Mouse (Mus musculus) CD4-positive, CD25-positive, alpha-beta regulatory T cell, adult 2 months (primary cell): ENCODE results near the gene Fignl1.
A peak's percentile ranks its signal among the peaks of the same experiment; 100 is the strongest.

Source experiments
- DNase-seq: peaks from one replicate; pipeline ENCODE4 v3.0.0-alpha.2; 2012; ENCODE audit warnings: low read depth, low spot score

The Fignl1 gene

DNA sequence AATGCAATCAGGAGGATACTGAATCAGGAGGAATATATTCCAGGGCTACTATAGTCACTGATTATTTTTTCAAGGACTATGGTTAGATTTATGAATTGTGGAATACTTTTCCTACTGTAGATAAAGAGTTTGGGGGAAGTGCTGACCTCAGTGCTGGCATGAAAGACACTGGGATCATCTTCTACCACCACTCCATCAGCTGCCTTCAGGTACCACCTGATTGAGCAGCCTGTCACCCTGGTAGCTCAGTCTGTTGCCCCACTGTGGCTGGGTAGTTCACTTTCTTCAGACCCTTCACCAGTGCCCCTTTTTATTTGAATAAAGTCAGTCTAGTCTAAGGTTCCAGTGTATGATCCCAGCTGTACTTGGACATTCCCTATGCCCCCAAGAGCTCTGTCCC, 42.0 kb downstream of the Fignl1 start:
- DNase-seq, result no peak

DNA sequence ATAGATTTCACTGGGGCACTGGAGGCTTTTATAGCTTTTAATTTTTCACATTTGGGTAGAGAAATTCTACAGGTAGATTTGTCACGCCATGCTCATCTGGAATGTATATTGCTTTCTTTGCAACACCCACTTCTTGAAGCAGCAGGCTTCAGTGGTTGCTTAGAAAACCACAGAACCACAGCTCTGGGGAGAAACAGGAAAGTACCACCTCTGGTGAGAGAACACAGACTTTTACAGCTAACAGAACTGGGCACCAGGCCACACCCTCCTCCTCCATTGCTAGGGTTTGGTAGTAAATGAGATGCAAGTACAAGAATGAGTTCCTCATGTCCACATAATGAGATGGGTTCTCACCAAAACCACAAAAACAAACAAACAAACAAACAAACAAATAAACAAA, 42.7 kb downstream of the Fignl1 start:
- peak; percentile 85 for DNase-seq

DNA sequence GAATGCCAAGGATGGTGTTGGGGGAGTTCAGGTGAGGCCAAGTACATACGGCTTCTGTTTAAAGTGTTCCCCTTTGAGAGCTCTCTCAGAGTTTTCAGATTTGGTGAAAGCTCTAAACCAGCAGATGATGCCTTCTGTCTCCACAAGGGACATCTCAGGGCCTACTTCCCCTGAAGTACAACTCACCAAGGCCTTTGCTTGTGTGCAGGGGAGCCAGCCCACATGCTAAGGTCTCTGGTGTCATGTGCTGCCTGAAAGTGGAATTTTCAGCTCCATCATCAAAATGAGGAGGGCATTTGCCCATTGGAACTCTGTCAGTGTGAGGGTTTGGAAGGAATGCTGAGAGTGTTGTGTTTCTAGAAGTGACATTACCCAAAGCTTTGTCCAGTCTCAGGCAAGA, 43.3 kb downstream of the Fignl1 start:
- DNase-seq, result peak; percentile 48

DNA sequence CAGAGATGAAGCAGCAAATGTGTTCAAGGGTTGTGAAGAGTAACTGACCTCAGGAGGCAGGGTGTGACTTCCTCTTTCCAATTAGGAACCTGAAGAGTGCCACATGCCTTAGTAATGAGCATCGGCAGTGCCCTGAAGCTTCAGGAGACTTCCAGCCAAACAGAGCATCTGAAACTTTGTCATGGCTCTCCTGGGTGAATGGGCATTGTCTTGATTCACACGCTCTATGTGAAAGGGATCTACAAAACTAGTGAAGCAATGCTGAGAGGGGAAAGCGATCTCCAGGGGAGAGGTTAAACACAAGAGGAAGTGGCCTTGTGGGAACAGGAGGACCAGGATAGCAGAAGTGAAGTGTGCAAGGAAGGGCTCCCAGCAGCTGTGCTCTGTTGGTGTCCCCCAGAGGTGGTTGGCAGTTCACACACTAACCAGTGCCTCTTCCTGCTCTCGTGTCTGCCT, 45.5 kb downstream of the Fignl1 start:
- DNase-seq, result peak; percentile 30

- DNase-seq, result no peak
These were observed 49.9 kb downstream of the Fignl1 start for GRCm38 (mm10) chr11:11758883-11759282.

GRCm38 (mm10) chr11:11758121-11758520, 50.6 kb downstream of the Fignl1 start:
- DNase-seq, result no peak

GRCm38 (mm10) chr11:11752859-11753258, 55.9 kb downstream of the Fignl1 start:
- DNase-seq, result no peak

GRCm38 (mm10) chr11:11751091-11751490, 57.7 kb downstream of the Fignl1 start:
- no peak for DNase-seq

- DNase-seq, result no peak
These were observed 64.5 kb downstream of the Fignl1 start for GRCm38 (mm10) chr11:11744222-11744621.

DNA sequence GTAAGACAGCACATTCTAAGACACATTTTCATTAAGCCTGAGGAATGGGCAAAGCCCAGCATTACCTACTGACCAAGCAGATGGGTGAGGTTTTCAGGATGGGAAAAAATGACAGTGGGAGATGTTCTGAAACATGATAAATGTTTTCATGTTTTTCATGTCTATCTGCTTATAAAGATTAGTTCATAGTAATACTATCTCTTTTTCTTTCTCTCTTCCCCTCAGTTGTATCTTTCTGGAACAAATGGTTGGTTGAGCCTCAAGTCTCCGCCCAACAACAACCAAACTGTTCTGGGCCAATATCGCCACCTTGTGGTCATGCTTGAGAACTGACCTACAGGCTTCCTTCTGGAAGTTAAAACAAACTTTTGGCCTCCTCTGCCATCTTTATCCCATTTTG, 66.1 kb downstream of the Fignl1 start:
- peak; percentile 91 for DNase-seq

GRCm38 (mm10) chr11:11741574-11741973, 67.2 kb downstream of the Fignl1 start:
- peak; percentile 64 for DNase-seq

DNA sequence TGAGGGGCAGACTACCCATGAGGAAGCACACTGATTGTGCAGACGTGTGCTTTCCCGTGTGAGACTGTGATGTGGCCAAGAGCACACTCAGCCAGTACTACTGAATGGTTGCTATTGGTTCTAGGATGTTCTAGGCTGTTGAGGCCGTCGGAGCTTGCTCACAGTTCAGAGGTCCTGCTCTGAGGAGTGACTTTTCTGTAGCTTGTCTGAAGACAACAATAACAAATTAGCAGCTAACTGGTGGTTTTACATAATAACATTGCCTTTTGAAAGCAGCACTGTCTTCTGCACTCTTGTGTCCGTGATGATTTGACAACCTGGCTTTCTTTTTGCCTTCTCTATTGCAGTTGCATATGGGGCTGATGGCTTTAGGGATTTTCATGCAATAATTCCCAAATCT, 68.2 kb downstream of the Fignl1 start:
- DNase-seq, result peak; percentile 52

GRCm38 (mm10) chr11:11739054-11739453, 69.7 kb downstream of the Fignl1 start:
- no peak for DNase-seq

DNA sequence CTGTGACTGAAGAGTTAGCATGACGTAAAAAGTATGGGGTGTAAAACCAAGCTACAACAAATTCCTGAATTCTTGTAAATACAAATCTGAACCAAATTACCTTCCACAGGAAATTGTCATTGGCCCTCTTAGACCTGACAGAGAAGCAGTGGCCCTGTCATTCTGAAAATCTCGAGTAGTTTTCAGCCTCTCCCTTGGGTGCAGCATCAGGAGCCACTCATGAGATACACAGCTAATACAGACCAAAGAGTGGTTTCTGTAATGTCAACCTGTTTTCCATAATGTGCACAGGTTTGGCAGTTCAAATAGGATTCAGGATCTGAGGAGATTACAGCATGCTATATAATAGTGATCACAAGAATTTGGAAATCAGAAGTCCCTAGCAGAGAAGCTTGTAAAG, 71.2 kb downstream of the Fignl1 start:
- DNase-seq, result no peak
